Mouse (Mus musculus): ENCODE results near the gene Fbxw4.

DNA sequence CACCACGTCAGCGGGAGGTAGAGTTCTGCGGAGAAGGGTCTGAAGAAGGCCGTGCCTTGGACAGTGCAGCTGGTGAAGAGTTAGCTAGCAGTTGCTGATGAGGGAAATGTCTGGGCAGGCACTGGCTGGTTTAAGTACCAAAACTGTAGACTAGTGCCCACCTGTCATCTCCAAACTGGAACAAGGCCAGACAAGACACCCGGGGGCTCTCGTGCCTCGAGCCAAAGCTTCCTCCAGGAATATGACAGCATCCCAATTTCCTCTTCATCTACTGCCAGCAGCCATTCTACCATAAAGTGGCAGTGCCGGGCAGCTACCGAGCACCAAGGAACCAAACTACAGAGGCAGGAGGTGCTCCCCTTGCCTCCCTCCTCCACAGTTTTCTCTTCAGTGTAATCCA lies 67.2 kb downstream of the Fbxw4 start:
- no peak for TF ChIP-seq CTCF (IDR thresholded peaks at IDR 0.05; ENCODE audit: borderline replicate concordance, control insufficient read depth, extremely low read depth, insufficient read depth, low read length, poor library complexity)
- no peak for TF ChIP-seq POLR2A (IDR thresholded peaks at IDR 0.05; ENCODE audit: control insufficient read depth, extremely low read depth, insufficient read depth, low read length, poor library complexity)
